Mouse (Mus musculus) limb, embryonic 11.5 days (tissue): ENCODE measurements around the gene Cdc5l. TPM values are rescaled to one million over a fixed set of nuclear protein-coding genes. Genes with fewer than 3 reads are reported as not detected.

Experiments
- polyA plus RNA-seq: library from polyadenylated mRNA; unstranded; fragments of >200 nt; fragmentation: Nextera tagmentation; extraction: Ambion mirVana; gene quantifications from 2 replicates; pipeline ENCODE4 v1.2.1, GENCODE M21; 2014

The Cdc5l gene
- polyA plus RNA-seq, 1 experiment from 2014 or later = 88.4 TPM

Other genes with a start within 250 kb of the Cdc5l start
- 0.44 and 0.77 TPM in 2 replicates for gene Spats1, start 41.7 kb upstream of the Cdc5l start, polyA plus RNA-seq
- 18.4 and 21.0 TPM in 2 replicates for gene Aars2, start 73.1 kb upstream of the Cdc5l start, polyA plus RNA-seq
- 0.87 and 1.3 TPM in 2 replicates for gene Tcte1, start 89.7 kb upstream of the Cdc5l start, polyA plus RNA-seq
- gene Tmem151b, start 115.9 kb upstream of the Cdc5l start, polyA plus RNA-seq = 5.2 and 5.7 TPM in 2 replicates
- 5.6 and 6.2 TPM in 2 replicates for gene Nfkbie, start 122.0 kb upstream of the Cdc5l start, polyA plus RNA-seq
- gene Slc35b2, start 130.1 kb upstream of the Cdc5l start, polyA plus RNA-seq = 90.5 and 92.0 TPM in 2 replicates
- 1,903 and 1,914 TPM in 2 replicates for gene Hsp90ab1, start 139.5 kb upstream of the Cdc5l start, polyA plus RNA-seq
- gene Slc29a1, start 165.9 kb upstream of the Cdc5l start, polyA plus RNA-seq = 38.9 and 41.4 TPM in 2 replicates
- gene Mymx, start 168.4 kb upstream of the Cdc5l start, polyA plus RNA-seq = 4.8 and 7.0 TPM in 2 replicates
- 0.26 and 0.81 TPM in 2 replicates for gene Capn11, start 225.6 kb upstream of the Cdc5l start, polyA plus RNA-seq